Mouse (Mus musculus) liver, embryonic 11.5 days (tissue): ENCODE data around the gene Mroh7. TPM values are rescaled to one million over a fixed set of nuclear protein-coding genes. Genes with fewer than 3 reads are reported as not detected.
"Not testable (repeated sequence)": the region's sequence is repeated elsewhere in the genome, so short reads cannot be mapped to it uniquely, and the experiment has no call there.

ENCODE experiments used
- ATAC-seq: fragments of 200-750 bp; cut with Nextera tagmentation; replicated peaks from 2 replicates; pipeline ENCODE4 v1.8.0; 2017; ENCODE audit warnings: moderate number of reproducible peaks, mild to moderate bottlenecking, moderate TSS enrichment, moderate library complexity; ENCODE audit not compliant: low FRiP score
- DNase-seq: peaks from one replicate; pipeline ENCODE4 v3.0.0-alpha.2; 2017; ENCODE audit warnings: low spot score
- H3K27ac ChIP-seq: fragments of 300-500 bp; sonication (generic); 2 replicates; pipeline ENCODE4 v1.5.1; 2014; ENCODE audit warnings: mild to moderate bottlenecking, low read depth, low read length, control low read depth
- H3K27me3 ChIP-seq: fragments of 300-500 bp; sonication (generic); replicated peaks from 2 replicates; pipeline ENCODE4 v1.6.1; 2014; ENCODE audit warnings: low read length, mixed read lengths; ENCODE audit not compliant: control insufficient read depth, insufficient read depth
- H3K36me3 ChIP-seq: fragments of 300-500 bp; sonication (generic); 2 replicates; pipeline ENCODE4 v1.6.1; 2014; ENCODE audit warnings: mild to moderate bottlenecking, low read length, moderate library complexity, mixed read lengths; ENCODE audit not compliant: control insufficient read depth, insufficient read depth
- H3K4me1 ChIP-seq: fragments of 300-500 bp; sonication (generic); replicated peaks from 2 replicates; pipeline ENCODE4 v1.6.1; 2014; ENCODE audit warnings: low read length, mixed read lengths; ENCODE audit not compliant: control insufficient read depth, insufficient read depth
- H3K4me2 ChIP-seq: fragments of 300-500 bp; sonication (generic); 2 replicates; pipeline ENCODE4 v1.6.1; 2014; ENCODE audit warnings: mild to moderate bottlenecking, control low read depth, moderate library complexity
- H3K4me3 ChIP-seq: fragments of 300-500 bp; sonication (generic); 2 replicates; pipeline ENCODE4 v1.5.1; 2014; ENCODE audit warnings: low read depth, low read length, control low read depth
- H3K9ac ChIP-seq: fragments of 300-500 bp; sonication (generic); 2 replicates; pipeline ENCODE4 v1.6.1; 2014; ENCODE audit warnings: low read depth, low read length, control low read depth
- H3K9me3 ChIP-seq: fragments of 300-500 bp; sonication (generic); 2 replicates; pipeline ENCODE4 v1.6.1; 2016; ENCODE audit warnings: low read length, inconsistent platforms, mixed read lengths; ENCODE audit not compliant: control insufficient read depth
- WGBS: fragments of 180-500 bp; shearing (Covaris S2); extraction: QIAGEN DNeasy Blood & Tissue Kit; methylation state at CpG from one replicate; pipeline ENCODE4 v1.1.7; 2014; 5-methylcytosine and 5-hydroxymethylcytosine counted together
- polyA plus RNA-seq: library from polyadenylated mRNA; unstranded; fragments of >200 nt; fragmentation: Nextera tagmentation; extraction: Ambion mirVana; gene quantifications from 2 replicates; pipeline ENCODE4 v1.2.1, GENCODE M21; 2014

Mroh7 gene
- 0.22 TPM in 2 replicates for polyA plus RNA-seq

DNA sequence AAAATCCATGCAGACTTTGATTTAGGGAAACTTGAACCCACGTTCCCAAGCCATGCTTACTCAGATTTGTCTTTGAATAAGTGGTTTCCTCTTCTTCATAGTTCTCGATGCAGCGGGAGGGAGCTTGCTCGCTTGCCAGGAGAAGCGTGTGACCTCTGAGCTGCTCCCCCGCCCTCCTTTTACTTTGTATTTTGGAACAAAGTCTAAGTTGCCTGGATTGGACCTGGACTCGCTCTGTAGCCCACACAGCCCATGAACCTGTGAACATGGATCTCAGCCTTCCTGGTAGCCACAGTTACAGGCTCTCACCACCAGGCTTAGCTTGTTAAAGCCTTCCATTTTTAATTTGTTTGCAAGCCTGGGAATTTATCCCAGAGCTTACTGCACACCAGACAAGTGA is at the start of gene Mroh7:
Gene Mroh7, minus strand, starts transcription at position 112 of the 400 bp plus-strand sequence.
- ATAC-seq (no peak), DNase-seq (no peak)
- H3K4me1 ChIP-seq = no peaks in the 10 kb centered on the region
- H3K36me3 ChIP-seq = no peaks in the 10 kb centered on the region
- H3K4me3 ChIP-seq = no peak within 1 kb of the TSS
- H3K27me3 ChIP-seq = 0 out of 2 replicates have a peak, but pooled peaks cover 2% of the 10 kb centered on the region
- H3K4me2 ChIP-seq = no peak within 1 kb of the TSS
- no peak within 1 kb of the TSS for H3K9ac ChIP-seq
- no peak within 1 kb of the TSS for H3K27ac ChIP-seq
- 81% methylated on average over 7 of the region's 7 CpGs for WGBS
- H3K9me3 ChIP-seq = no peaks in the 10 kb centered on the region

DNA sequence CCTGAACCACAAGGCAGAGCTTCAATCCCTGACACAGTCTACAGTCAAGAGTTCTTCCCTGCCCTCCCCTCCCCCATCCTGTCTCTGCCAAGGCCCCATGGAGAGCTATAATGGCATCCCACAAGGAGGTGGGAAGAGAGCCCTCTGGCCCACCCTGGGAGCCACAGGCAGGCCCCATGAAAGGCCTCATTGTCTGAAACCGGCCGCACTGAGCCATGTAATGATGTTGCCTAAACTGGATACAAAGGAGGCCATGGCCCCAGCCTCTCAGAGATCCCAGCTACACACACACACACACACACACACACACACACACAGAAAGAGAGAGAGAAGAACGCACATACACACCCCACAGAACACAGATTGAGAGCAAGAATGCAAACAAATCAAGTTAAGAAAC is 49.3 kb upstream of the Mroh7 start:
- Histone ChIP-seq H3K27me3 (no peaks in the 10 kb centered on the region), H3K27ac (no peak overlapping the region), H3K4me2 (no peak overlapping the region), H3K36me3 (no peaks in the 10 kb centered on the region), H3K4me3 (no peak overlapping the region), H3K9me3 (no peaks in the 10 kb centered on the region), H3K9ac (no peak overlapping the region), H3K4me1 (no peaks in the 10 kb centered on the region; the same call in 1 of the 2 replicates)
- WGBS = 64% methylated on average over 3 of the region's 3 CpGs
- ATAC-seq = no peak
- DNase-seq = no peak

DNA sequence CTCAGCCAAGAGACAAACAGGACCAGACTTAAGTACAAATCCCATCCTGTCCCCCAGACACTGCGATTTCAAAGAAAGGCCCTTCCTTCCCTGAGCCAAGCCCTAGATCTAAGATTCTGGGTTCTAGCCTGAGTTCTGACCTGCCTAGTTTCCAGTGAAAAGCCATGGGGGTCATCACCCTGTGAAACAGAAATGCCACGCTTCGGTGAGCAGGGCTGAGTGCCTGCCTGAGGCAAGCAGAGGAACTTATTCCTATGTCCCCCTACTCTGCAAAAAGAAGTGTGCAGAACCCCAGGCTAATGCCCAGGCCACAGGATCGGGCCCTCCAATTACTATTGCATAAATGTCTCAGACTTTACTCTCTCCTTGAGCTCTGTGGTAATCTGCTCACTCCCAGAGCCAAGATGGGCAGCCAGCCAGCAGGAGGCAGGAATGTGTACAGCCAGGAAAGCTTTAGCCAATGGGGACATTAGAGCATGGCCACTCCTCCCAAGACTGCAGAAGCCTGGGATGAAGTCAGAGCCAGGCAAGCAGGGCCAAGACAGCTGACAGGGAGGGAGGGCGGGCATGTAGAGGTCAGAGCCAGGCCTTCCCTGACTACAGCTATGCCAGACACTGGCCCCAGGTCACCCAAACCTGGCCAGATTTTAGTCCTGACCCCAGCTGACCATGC is 47.5 kb upstream of the Mroh7 start:
- H3K9ac ChIP-seq = no peak overlapping the region
- no peak overlapping the region for H3K27ac ChIP-seq
- H3K9me3 ChIP-seq = no peaks in the 10 kb centered on the region
- no peak overlapping the region for H3K4me2 ChIP-seq
- H3K4me3 ChIP-seq = no peak overlapping the region
- no peaks in the 10 kb centered on the region for H3K36me3 ChIP-seq
- no peak for ATAC-seq
- no peaks in the 10 kb centered on the region for H3K27me3 ChIP-seq
- no peak for DNase-seq
- no peaks in the 10 kb centered on the region; the same call in 1 of the 2 replicates for H3K4me1 ChIP-seq
- 61% methylated on average over 5 of the region's 5 CpGs for WGBS

DNA sequence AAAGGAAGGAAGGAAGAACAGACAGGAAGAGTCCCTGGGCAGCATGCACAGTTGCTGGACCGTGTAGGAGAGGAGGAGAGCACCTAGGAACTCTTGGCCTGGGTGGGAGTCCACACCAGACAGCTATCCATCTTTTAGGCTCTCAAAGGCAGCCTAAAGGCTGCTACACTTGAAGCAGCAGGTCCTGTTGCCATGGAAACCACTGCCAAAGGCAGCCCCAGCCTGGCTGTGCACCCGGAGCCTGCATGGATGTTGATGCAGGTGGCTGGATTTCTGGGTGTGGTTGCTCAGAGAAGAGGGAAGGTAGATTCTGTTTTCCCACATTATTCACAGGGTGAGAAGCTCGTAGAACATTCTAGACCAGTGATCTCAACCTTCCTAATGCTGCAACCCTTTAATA is 46.3 kb upstream of the Mroh7 start:
- Histone ChIP-seq H3K9me3 (no peaks in the 10 kb centered on the region), H3K4me3 (no peak overlapping the region), H3K36me3 (no peaks in the 10 kb centered on the region), H3K9ac (no peak overlapping the region), H3K4me1 (no peaks in the 10 kb centered on the region; the same call in 1 of the 2 replicates), H3K27ac (no peak overlapping the region), H3K4me2 (no peak overlapping the region), H3K27me3 (no peaks in the 10 kb centered on the region)
- DNase-seq (no peak), ATAC-seq (no peak)
- 54% methylated on average over 3 of the region's 3 CpGs for WGBS

DNA sequence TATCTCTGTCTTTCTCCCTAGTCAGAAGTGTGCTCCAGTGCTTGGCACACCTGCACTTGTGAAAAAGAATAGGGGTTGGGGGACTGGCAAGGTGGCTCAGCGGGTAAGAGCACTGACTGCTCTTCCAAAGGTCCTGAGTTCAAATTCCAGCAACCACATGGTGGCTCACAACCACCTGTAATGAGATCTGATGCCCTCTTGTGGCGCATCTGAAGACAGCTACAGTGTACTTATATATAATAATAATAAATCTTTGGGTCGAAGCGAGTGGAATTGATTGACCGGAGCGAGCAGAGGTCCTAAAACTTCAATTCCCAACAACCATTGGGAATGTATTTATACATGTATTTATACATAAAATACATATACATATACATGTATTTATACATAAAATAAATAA is 45.0 kb upstream of the Mroh7 start:
- H3K4me3 ChIP-seq, H3K4me1 ChIP-seq, H3K27ac ChIP-seq, H3K9me3 ChIP-seq, H3K9ac ChIP-seq, H3K36me3 ChIP-seq, H3K27me3 ChIP-seq, H3K4me2 ChIP-seq, ATAC-seq, DNase-seq: not testable (repeated sequence)
- 85% methylated on average over 6 of the region's 6 CpGs for WGBS

DNA sequence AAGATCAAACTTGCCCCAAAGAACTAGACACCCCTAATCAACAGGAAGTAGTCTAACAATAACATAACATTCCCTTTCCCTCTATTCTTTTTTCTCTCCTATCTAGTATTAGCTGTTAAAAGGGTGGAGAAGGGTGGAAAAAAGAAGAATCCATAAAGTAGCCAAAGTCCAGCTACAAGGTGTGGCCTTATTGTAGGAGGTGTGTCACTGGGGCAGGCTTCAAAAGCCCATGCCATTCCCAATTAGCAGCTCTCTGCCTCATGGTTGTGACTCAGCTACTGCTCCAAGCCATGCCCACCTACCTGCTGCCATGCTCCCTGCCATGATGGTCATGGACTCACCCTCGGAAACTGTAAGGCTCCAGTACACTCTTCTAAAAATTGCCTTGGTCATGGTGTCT is 41.8 kb upstream of the Mroh7 start:
- H3K4me2 ChIP-seq = no peak overlapping the region
- no peaks in the 10 kb centered on the region for H3K36me3 ChIP-seq
- 85% methylated on average over 1 of the region's 1 CpGs for WGBS
- H3K9ac ChIP-seq = no peak overlapping the region
- no peak for DNase-seq
- no peaks in the 10 kb centered on the region for H3K27me3 ChIP-seq
- no peaks in the 10 kb centered on the region for H3K9me3 ChIP-seq
- no peaks in the 10 kb centered on the region for H3K4me1 ChIP-seq
- no peak for ATAC-seq
- H3K27ac ChIP-seq = no peak overlapping the region
- no peak overlapping the region for H3K4me3 ChIP-seq

DNA sequence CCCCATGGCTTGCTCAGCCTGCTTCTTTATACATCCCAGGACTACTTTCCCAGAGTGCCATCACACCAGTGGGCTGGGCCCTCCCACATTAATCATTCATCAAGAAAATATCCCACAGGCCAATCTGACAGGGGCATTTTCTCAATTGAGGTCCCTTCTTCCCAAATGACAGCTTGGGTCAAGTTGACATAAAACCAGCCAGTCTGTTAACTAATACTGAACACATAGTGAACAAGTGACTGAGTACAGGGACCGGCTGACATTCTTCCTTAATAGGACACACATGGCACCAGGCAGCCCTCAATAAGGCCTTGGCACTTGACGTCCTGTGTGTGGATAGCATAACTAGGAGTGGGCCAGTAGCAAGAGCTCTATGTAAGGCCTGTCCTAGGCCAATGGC is 38.6 kb upstream of the Mroh7 start:
- no peak overlapping the region for H3K27ac ChIP-seq
- H3K4me2 ChIP-seq = no peak overlapping the region
- no peaks in the 10 kb centered on the region for H3K4me1 ChIP-seq
- H3K9me3 ChIP-seq = no peaks in the 10 kb centered on the region
- H3K9ac ChIP-seq = no peak overlapping the region
- H3K36me3 ChIP-seq = no peaks in the 10 kb centered on the region
- no peak for ATAC-seq
- WGBS = 79% methylated on average over 2 of the region's 2 CpGs
- no peak overlapping the region for H3K4me3 ChIP-seq
- DNase-seq = no peak
- no peaks in the 10 kb centered on the region for H3K27me3 ChIP-seq

DNA sequence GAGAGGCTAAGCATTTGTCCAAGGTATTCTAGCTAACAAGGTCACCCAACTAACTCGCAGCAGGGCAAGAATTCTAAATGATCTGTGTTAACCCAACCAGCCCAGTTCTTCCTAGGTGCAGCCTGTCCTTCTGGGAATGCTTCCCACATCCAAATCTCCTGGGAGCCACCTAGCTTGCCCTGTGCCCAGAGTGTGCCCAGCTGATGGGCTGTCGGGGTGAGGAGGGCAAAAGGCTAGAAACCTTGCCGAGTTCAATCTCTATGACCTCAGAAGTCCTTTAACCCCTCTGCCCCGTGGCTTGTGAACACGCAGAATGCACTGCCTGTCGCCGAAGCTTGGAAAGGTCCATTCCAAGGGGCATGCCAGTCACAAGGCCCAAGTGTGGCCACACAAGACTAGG is 33.4 kb upstream of the Mroh7 start:
- no peak overlapping the region for H3K27ac ChIP-seq
- H3K36me3 ChIP-seq = no peaks in the 10 kb centered on the region
- H3K4me3 ChIP-seq = no peak overlapping the region
- no peak for ATAC-seq
- no peaks in the 10 kb centered on the region for H3K9me3 ChIP-seq
- no peaks in the 10 kb centered on the region for H3K27me3 ChIP-seq
- H3K9ac ChIP-seq = no peak overlapping the region
- no peak for DNase-seq
- H3K4me1 ChIP-seq = no peaks in the 10 kb centered on the region
- no peak overlapping the region for H3K4me2 ChIP-seq
- WGBS = 80% methylated on average over 7 of the region's 7 CpGs

DNA sequence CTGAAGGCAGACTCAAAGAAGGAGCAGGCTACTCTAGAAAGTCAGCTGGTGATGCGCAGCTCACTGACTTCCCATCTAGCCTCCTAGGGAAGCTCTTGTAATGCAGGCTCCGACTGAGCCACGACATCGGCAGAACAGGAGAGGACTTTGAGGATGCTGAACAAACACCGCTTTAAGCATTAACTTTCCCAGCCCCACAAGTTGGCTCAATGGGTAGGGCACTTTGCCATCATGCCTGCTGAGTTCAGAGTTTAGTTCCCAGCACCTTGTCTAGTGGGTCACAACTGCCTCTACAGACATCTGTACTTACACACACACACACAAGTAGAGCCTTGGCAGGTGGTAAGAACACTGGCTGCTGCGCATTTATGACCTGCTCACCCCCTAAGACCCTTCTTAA is 21.0 kb upstream of the Mroh7 start:
- H3K4me1 ChIP-seq = peaks cover 4% of the 10 kb centered on the region
- no peaks in the 10 kb centered on the region for H3K27me3 ChIP-seq
- no peak for ATAC-seq
- no peak overlapping the region for H3K4me2 ChIP-seq
- H3K9ac ChIP-seq = no peak overlapping the region
- 84% methylated on average over 6 of the region's 6 CpGs for WGBS
- H3K4me3 ChIP-seq = no peak overlapping the region
- H3K36me3 ChIP-seq = no peaks in the 10 kb centered on the region
- H3K27ac ChIP-seq = no peak overlapping the region
- H3K9me3 ChIP-seq = no peaks in the 10 kb centered on the region
- no peak for DNase-seq
